ENCODE assay signal across 7 mouse cellular contexts in genomic region chr9:102834742-102835591, GRCm38 (mm10). TPM values are rescaled to one million over a fixed set of nuclear protein-coding genes. Genes with fewer than 3 reads are reported as not detected.
DNase-seq lines count a peak whose midpoint lies in the region; ATAC-seq and TF ChIP-seq lines count a peak whose summit lies in the region.

Ryk (plus strand) TSS chr9:102834917.

- H3K4me3 ChIP-seq in cortical plate, adult 2 months (ENCODE audit: insufficient read depth, low read length), result peak within 1 kb of the TSS; percentile 76

- peak; percentile 68 for ATAC-seq in megakaryocyte-erythroid progenitor cell, adult 5-6 weeks (replicated peaks; ENCODE audit: low FRiP score, low TSS enrichment, poor library complexity, severe bottlenecking)

- H3K27ac ChIP-seq in cortical plate, adult 2 months (ENCODE audit: insufficient read depth, low read length), result peak within 1 kb of the TSS; percentile 77

- TF ChIP-seq POLR2A in cortical plate, adult 2 months (IDR thresholded peaks at IDR 0.05; ENCODE audit: extremely low read depth, insufficient read depth, low read length), result peak; percentile 60

- no peak for TF ChIP-seq CTCF in cortical plate, adult 2 months (IDR thresholded peaks at IDR 0.05; ENCODE audit: extremely low read depth, insufficient read depth, low read length)

- peaks cover 7% of the 10 kb centered on the region; the same call in 1 of the 2 replicates for H3K4me1 ChIP-seq in cortical plate, adult 2 months (ENCODE audit: control insufficient read depth, insufficient read depth, low read length)

- intact Hi-C loops in gastrocnemius, postnatal 14 days (cut with DNase I; ENCODE audit: low total_unique reads), result no loop called here

- peak; percentile 54 for DNase-seq in adrenal gland, adult 8-10 months
- peak; percentile 76 for DNase-seq in gastrocnemius, postnatal 14 days
- DNase-seq in induced T-regulatory cell, adult 2 months (ENCODE audit: low read depth), result peak; percentile 65
- peak; percentile 52 to 73 for DNase-seq in left cerebral cortex, adult 9 months (ENCODE audit: low spot score in 2 of 2)
- peak; percentile 77 for DNase-seq in right cerebral cortex, postnatal 4 days

RNA-seq across cellular contexts. Expression of gene Ryk, which starts in this region (rescaled TPM):
- total RNA-seq in adrenal gland, adult 8-10 months (2022), result 10 to 100 TPM; 49.7 to 79.8 (median 68.1) TPM
- polyA plus RNA-seq in cortical plate, adult 2 months (2012; rRNA removed), result 28.8 and 30.8 TPM in 2 replicates
- total RNA-seq in gastrocnemius, postnatal 14 days (2021), result 10 to 100 TPM; 43.8 to 46.8 TPM
- 17.0 and 17.5 TPM in 2 replicates for total RNA-seq in megakaryocyte-erythroid progenitor cell, adult 5-6 weeks (2014; fragmentation: Nextera tagmentation)
- total RNA-seq in megakaryocyte-erythroid progenitor cell, adult 5-6 weeks (2017), result 13.8 and 23.8 TPM in 2 replicates

Comparison
In these comparisons a context has a peak if more than half of its experiments do, and no peak if none do; other contexts are left out.
1. Peak in every context shown above with its lines: DNase-seq, ATAC-seq, H3K4me3 ChIP-seq and H3K27ac ChIP-seq.